Mouse (Mus musculus): ENCODE results near the gene Arhgap22. TPM values are rescaled to one million over a fixed set of nuclear protein-coding genes. Genes with fewer than 3 reads are reported as not detected.
A peak's percentile ranks its signal among the peaks of the same experiment; 100 is the strongest.

Arhgap22 gene
- polyA plus RNA-seq, 1 experiment, result 230 TPM

GRCm38 (mm10) chr14:33260131-33260530 is 46.3 kb downstream of the Arhgap22 start:
- Histone ChIP-seq H3K27me3 (ENCODE audit: control insufficient read depth, insufficient read depth, insufficient read length) (no peaks in the 10 kb centered on the region), H3K36me3 (ENCODE audit: control insufficient read depth, insufficient read depth) (peaks cover 98% of the 10 kb centered on the region), H3K4me3 (ENCODE audit: insufficient read depth, poor library complexity, severe bottlenecking) (no peak overlapping the region), H3ac (ENCODE audit: control insufficient read depth, insufficient read length, low read depth) (no peak overlapping the region), H3K79me2 (ENCODE audit: control insufficient read depth, insufficient read depth) (peaks cover 100% of the 10 kb centered on the region), H3K79me3 (ENCODE audit: low read depth) (peaks cover 98% of the 10 kb centered on the region)
- TF ChIP-seq MAX (IDR thresholded peaks at IDR 0.05), result no peak

- TF ChIP-seq MYOG (IDR thresholded peaks at IDR 0.05; ENCODE audit: control insufficient read depth, extremely low read depth, insufficient read length), result no peak
- no peak for TF ChIP-seq CEBPB (IDR thresholded peaks at IDR 0.05; ENCODE audit: low read depth)
- no peak for TF ChIP-seq MAX (IDR thresholded peaks at IDR 0.05)
- TF ChIP-seq MYOD1 (IDR thresholded peaks at IDR 0.05; ENCODE audit: control insufficient read depth, insufficient read length, low read depth), result peak; percentile 93
- no peak for TF ChIP-seq USF1 (IDR thresholded peaks at IDR 0.05; ENCODE audit: low read depth)
- no peak for TF ChIP-seq FOSL1 (IDR thresholded peaks at IDR 0.05; ENCODE audit: insufficient read depth, low read length, poor library complexity, severe bottlenecking)
- Histone ChIP-seq H3K4me3 (ENCODE audit: insufficient read depth, poor library complexity, severe bottlenecking) (no peak overlapping the region), H3K36me3 (ENCODE audit: control insufficient read depth, insufficient read depth) (peaks cover 98% of the 10 kb centered on the region), H3K79me2 (ENCODE audit: control insufficient read depth, insufficient read depth) (peaks cover 100% of the 10 kb centered on the region), H3K79me3 (ENCODE audit: low read depth) (peaks cover 98% of the 10 kb centered on the region), H3ac (ENCODE audit: control insufficient read depth, insufficient read length, low read depth) (no peak overlapping the region), H3K27me3 (ENCODE audit: control insufficient read depth, insufficient read depth, insufficient read length) (no peaks in the 10 kb centered on the region)
Observed at GRCm38 (mm10) chr14:33264795-33265194, 51.0 kb downstream of the Arhgap22 start.

- Histone ChIP-seq H3ac (ENCODE audit: control insufficient read depth, insufficient read length, low read depth) (no peak overlapping the region), H3K79me3 (ENCODE audit: low read depth) (peaks cover 83% of the 10 kb centered on the region), H3K27me3 (ENCODE audit: control insufficient read depth, insufficient read depth, insufficient read length) (no peaks in the 10 kb centered on the region), H3K36me3 (ENCODE audit: control insufficient read depth, insufficient read depth) (peaks cover 99% of the 10 kb centered on the region), H3K79me2 (ENCODE audit: control insufficient read depth, insufficient read depth) (peaks cover 99% of the 10 kb centered on the region), H3K4me3 (ENCODE audit: insufficient read depth, poor library complexity, severe bottlenecking) (no peak overlapping the region)
- TF ChIP-seq CTCF (IDR thresholded peaks at IDR 0.05; ENCODE audit: control insufficient read depth, insufficient read depth, insufficient read length) (no peak), MYOG (IDR thresholded peaks at IDR 0.05; ENCODE audit: control insufficient read depth, extremely low read depth, insufficient read length) (no peak), CEBPB (IDR thresholded peaks at IDR 0.05; ENCODE audit: low read depth) (no peak), FOSL1 (IDR thresholded peaks at IDR 0.05; ENCODE audit: insufficient read depth, low read length, poor library complexity, severe bottlenecking) (no peak), MYOD1 (IDR thresholded peaks at IDR 0.05; ENCODE audit: control insufficient read depth, insufficient read length, low read depth) (no peak), MAX (IDR thresholded peaks at IDR 0.05) (no peak), USF1 (IDR thresholded peaks at IDR 0.05; ENCODE audit: low read depth) (no peak)
Observed at GRCm38 (mm10) chr14:33276240-33276639, 62.4 kb downstream of the Arhgap22 start.

- H3K36me3 ChIP-seq (ENCODE audit: control insufficient read depth, insufficient read depth), result peaks cover 97% of the 10 kb centered on the region
- H3K27me3 ChIP-seq (ENCODE audit: control insufficient read depth, insufficient read depth, insufficient read length), result no peaks in the 10 kb centered on the region
- peaks cover 81% of the 10 kb centered on the region for H3K79me3 ChIP-seq (ENCODE audit: low read depth)
- no peak overlapping the region for H3K4me3 ChIP-seq (ENCODE audit: insufficient read depth, poor library complexity, severe bottlenecking)
- H3ac ChIP-seq (ENCODE audit: control insufficient read depth, insufficient read length, low read depth), result no peak overlapping the region
- peaks cover 95% of the 10 kb centered on the region for H3K79me2 ChIP-seq (ENCODE audit: control insufficient read depth, insufficient read depth)
- TF ChIP-seq CTCF (IDR thresholded peaks at IDR 0.05; ENCODE audit: control insufficient read depth, insufficient read depth, insufficient read length) (no peak), CEBPB (IDR thresholded peaks at IDR 0.05; ENCODE audit: low read depth) (no peak), MYOG (IDR thresholded peaks at IDR 0.05; ENCODE audit: control insufficient read depth, extremely low read depth, insufficient read length) (no peak), MAX (IDR thresholded peaks at IDR 0.05) (no peak), USF1 (IDR thresholded peaks at IDR 0.05; ENCODE audit: low read depth) (no peak), FOSL1 (IDR thresholded peaks at IDR 0.05; ENCODE audit: insufficient read depth, low read length, poor library complexity, severe bottlenecking) (no peak), MYOD1 (IDR thresholded peaks at IDR 0.05; ENCODE audit: control insufficient read depth, insufficient read length, low read depth) (no peak)
Observed at GRCm38 (mm10) chr14:33278374-33278773, 64.5 kb downstream of the Arhgap22 start.

- Histone ChIP-seq H3K79me3 (ENCODE audit: low read depth) (peaks cover 74% of the 10 kb centered on the region), H3K79me2 (ENCODE audit: control insufficient read depth, insufficient read depth) (peaks cover 94% of the 10 kb centered on the region), H3K27me3 (ENCODE audit: control insufficient read depth, insufficient read depth, insufficient read length) (no peaks in the 10 kb centered on the region), H3K4me3 (ENCODE audit: insufficient read depth, poor library complexity, severe bottlenecking) (no peak overlapping the region), H3ac (ENCODE audit: control insufficient read depth, insufficient read length, low read depth) (no peak overlapping the region), H3K36me3 (ENCODE audit: control insufficient read depth, insufficient read depth) (peaks cover 97% of the 10 kb centered on the region)
- TF ChIP-seq MYOG (IDR thresholded peaks at IDR 0.05; ENCODE audit: control insufficient read depth, extremely low read depth, insufficient read length), result no peak
Observed at GRCm38 (mm10) chr14:33280921-33281320, 67.1 kb downstream of the Arhgap22 start.

GRCm38 (mm10) chr14:33282447-33282846 is 68.6 kb downstream of the Arhgap22 start:
- TF ChIP-seq USF1 (IDR thresholded peaks at IDR 0.05; ENCODE audit: low read depth) (no peak), MYOG (IDR thresholded peaks at IDR 0.05; ENCODE audit: control insufficient read depth, extremely low read depth, insufficient read length) (no peak), CEBPB (IDR thresholded peaks at IDR 0.05; ENCODE audit: low read depth) (no peak), MYOD1 (IDR thresholded peaks at IDR 0.05; ENCODE audit: control insufficient read depth, insufficient read length, low read depth) (no peak), MAX (IDR thresholded peaks at IDR 0.05) (no peak), CTCF (IDR thresholded peaks at IDR 0.05; ENCODE audit: control insufficient read depth, insufficient read depth, insufficient read length) (no peak)
- peaks cover 94% of the 10 kb centered on the region for H3K79me2 ChIP-seq (ENCODE audit: control insufficient read depth, insufficient read depth)
- H3K27me3 ChIP-seq (ENCODE audit: control insufficient read depth, insufficient read depth, insufficient read length), result no peaks in the 10 kb centered on the region
- H3K79me3 ChIP-seq (ENCODE audit: low read depth), result peaks cover 72% of the 10 kb centered on the region
- no peak overlapping the region for H3ac ChIP-seq (ENCODE audit: control insufficient read depth, insufficient read length, low read depth)
- H3K4me3 ChIP-seq (ENCODE audit: insufficient read depth, poor library complexity, severe bottlenecking), result no peak overlapping the region
- H3K36me3 ChIP-seq (ENCODE audit: control insufficient read depth, insufficient read depth), result peaks cover 93% of the 10 kb centered on the region
